9 mouse cellular contexts compared by ENCODE assay signal in the genomic region with DNA sequence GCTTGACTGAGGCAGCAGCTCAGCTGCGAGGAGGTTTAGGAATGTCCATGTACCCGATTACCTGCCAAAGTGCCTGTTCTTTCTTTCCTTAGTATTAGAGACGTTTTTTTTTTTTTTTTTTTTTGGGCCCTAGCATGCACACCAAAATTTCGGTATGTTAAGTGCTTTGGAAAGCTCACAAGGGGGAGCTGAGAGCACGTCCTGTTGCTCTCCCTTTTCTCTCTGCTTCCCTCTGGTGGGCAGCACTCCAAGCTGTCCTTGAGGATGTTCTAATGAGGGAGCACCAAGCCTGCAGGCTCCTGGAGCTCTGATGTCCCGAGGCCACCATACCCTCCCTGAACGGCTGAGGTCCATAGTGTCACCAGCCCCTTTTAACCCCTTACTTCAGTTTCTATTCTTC. TPM values are rescaled to one million over a fixed set of nuclear protein-coding genes. Genes with fewer than 3 reads are reported as not detected.
DNase-seq lines count a peak whose midpoint lies in the region; ATAC-seq and TF ChIP-seq lines count a peak whose summit lies in the region.
"Had no signal": no experiment of that assay in that cellular context is flagged by ENCODE, and none has a peak within 500 bp of the region (broad histone marks: within the 10 kb centered on the region; RNA-seq: fewer than 3 reads in every experiment).

No protein-coding gene starts in this region.

- no peak overlapping the region for H3K4me2 ChIP-seq in midbrain, embryonic 15.5 days
- H3K4me2 ChIP-seq in limb, embryonic 11.5 days (ENCODE audit: low read depth, severe bottlenecking): no peak overlapping the region
- H3K4me2 ChIP-seq: embryonic facial prominence, embryonic 12.5 days had no signal

- no peak overlapping the region for H3K9ac ChIP-seq in midbrain, embryonic 15.5 days
- no peak overlapping the region for H3K9ac ChIP-seq in limb, embryonic 11.5 days (ENCODE audit: low read length)
- H3K9ac ChIP-seq: embryonic facial prominence, embryonic 12.5 days had no signal

- peak; percentile 47 for DNase-seq in midbrain, embryonic 10.5 days (ENCODE audit: low spot score)
- DNase-seq in cerebellum, adult 2 months: peak; percentile 61 to 63
- DNase-seq in gastrocnemius, postnatal 10 days: peak; percentile 84
- DNase-seq in kidney, adult 2 months: peak; percentile 87
- DNase-seq in limb, embryonic 11.5 days (ENCODE audit: low spot score): peak; percentile 67
- peak; percentile 70 for DNase-seq in ovary, postnatal 14 days (ENCODE audit: low spot score)
- DNase-seq in thymus, postnatal 14 days: peak; percentile 82

- H3K9me3 ChIP-seq in midbrain, embryonic 10.5 days (replicated peaks): no peaks in the 10 kb centered on the region
- no peaks in the 10 kb centered on the region for H3K9me3 ChIP-seq in midbrain, embryonic 15.5 days
- H3K9me3 ChIP-seq in limb, embryonic 11.5 days (ENCODE audit: control insufficient read depth, low read length): no peaks in the 10 kb centered on the region
- H3K9me3 ChIP-seq: embryonic facial prominence, embryonic 12.5 days had no signal

- H3K4me1 ChIP-seq in midbrain, embryonic 10.5 days: peaks cover 24% of the 10 kb centered on the region
- H3K4me1 ChIP-seq in midbrain, embryonic 15.5 days: peaks cover 10% of the 10 kb centered on the region
- H3K4me1 ChIP-seq in cerebellum, adult 2 months (ENCODE audit: control insufficient read depth, insufficient read depth, low read length): no peaks in the 10 kb centered on the region
- no peaks in the 10 kb centered on the region for H3K4me1 ChIP-seq in kidney, adult 2 months (ENCODE audit: control insufficient read depth, insufficient read depth, low read length)
- H3K4me1 ChIP-seq in limb, embryonic 11.5 days (ENCODE audit: control insufficient read depth, insufficient read depth, low read length): no peaks in the 10 kb centered on the region

- ATAC-seq in midbrain, embryonic 15.5 days (replicated peaks): no peak
- no peak for ATAC-seq in limb, embryonic 11.5 days (ENCODE audit: insufficient number of reproducible peaks, low FRiP score, low TSS enrichment, low read depth)

- peaks cover 60% of the 10 kb centered on the region for H3K36me3 ChIP-seq in midbrain, embryonic 10.5 days
- H3K36me3 ChIP-seq in midbrain, embryonic 15.5 days (replicated peaks): peaks cover 26% of the 10 kb centered on the region
- no peaks in the 10 kb centered on the region; the same call in none of the 2 replicates for H3K36me3 ChIP-seq in kidney, adult 2 months (ENCODE audit: control insufficient read depth, insufficient read depth, low read length)
- H3K36me3 ChIP-seq in limb, embryonic 11.5 days (ENCODE audit: control insufficient read depth, insufficient read depth, low read length): no peaks in the 10 kb centered on the region

- H3K27ac ChIP-seq in midbrain, embryonic 10.5 days (replicated peaks): 0 out of 2 replicates have a peak overlapping the region, but pooled peaks have one; percentile 28
- no peak overlapping the region for H3K27ac ChIP-seq in midbrain, embryonic 15.5 days
- no peak overlapping the region for H3K27ac ChIP-seq in cerebellum, adult 2 months (ENCODE audit: insufficient read depth, low read length)
- H3K27ac ChIP-seq in kidney, adult 2 months (ENCODE audit: insufficient read depth, low read depth, low read length): no peak overlapping the region
- no peak overlapping the region for H3K27ac ChIP-seq in limb, embryonic 11.5 days (replicated peaks; ENCODE audit: low read depth, low read length)
- H3K27ac ChIP-seq: embryonic facial prominence, embryonic 12.5 days had no signal

- no peaks in the 10 kb centered on the region for H3K27me3 ChIP-seq in midbrain, embryonic 10.5 days (ENCODE audit: low read depth, poor library complexity, severe bottlenecking)
- H3K27me3 ChIP-seq in midbrain, embryonic 15.5 days (replicated peaks): no peaks in the 10 kb centered on the region
- no peaks in the 10 kb centered on the region for H3K27me3 ChIP-seq in cerebellum, adult 2 months (ENCODE audit: control insufficient read depth, insufficient read depth, low read length)
- H3K27me3 ChIP-seq in kidney, adult 2 months (replicated peaks; ENCODE audit: control insufficient read depth, insufficient read depth, low read length): no peaks in the 10 kb centered on the region
- no peaks in the 10 kb centered on the region for H3K27me3 ChIP-seq in limb, embryonic 11.5 days (ENCODE audit: control insufficient read depth, insufficient read depth, low read length)
- H3K27me3 ChIP-seq: embryonic facial prominence, embryonic 12.5 days had no signal

- TF ChIP-seq POLR2A in cerebellum, adult 2 months (IDR thresholded peaks at IDR 0.05; ENCODE audit: borderline replicate concordance, insufficient read depth, low read length): no peak
- TF ChIP-seq POLR2A in kidney, adult 2 months (IDR thresholded peaks at IDR 0.05; ENCODE audit: low read depth, low read length): no peak

- no peak overlapping the region for H3K4me3 ChIP-seq in midbrain, embryonic 10.5 days
- H3K4me3 ChIP-seq in midbrain, embryonic 15.5 days: no peak overlapping the region
- H3K4me3 ChIP-seq in cerebellum, adult 2 months (replicated peaks; ENCODE audit: insufficient read depth, low read depth, low read length): no peak overlapping the region
- H3K4me3 ChIP-seq in kidney, adult 2 months (ENCODE audit: insufficient read depth, low read depth, low read length): no peak overlapping the region
- H3K4me3 ChIP-seq in limb, embryonic 11.5 days (ENCODE audit: low read depth, low read length): no peak overlapping the region
- H3K4me3 ChIP-seq: embryonic facial prominence, embryonic 12.5 days had no signal

- TF ChIP-seq CTCF in cerebellum, adult 2 months (IDR thresholded peaks at IDR 0.05; ENCODE audit: borderline replicate concordance, insufficient read depth, low read depth, low read length): peak; percentile 80
- TF ChIP-seq CTCF in kidney, adult 2 months (conservative IDR thresholded peaks at IDR 0.05; ENCODE audit: insufficient read depth, insufficient read length, low read depth, low read length): peak; percentile 90

- 31% methylated on average over 7 of the region's 7 CpGs for WGBS in midbrain, embryonic 10.5 days
- 21% methylated on average over 7 of the region's 7 CpGs for WGBS in midbrain, embryonic 15.5 days
- WGBS in cerebellum, adult 2 months: 26% methylated on average over 7 of the region's 7 CpGs
- WGBS in kidney, adult 2 months: 21% methylated on average over 7 of the region's 7 CpGs
- 36% methylated on average over 7 of the region's 7 CpGs for WGBS in limb, embryonic 11.5 days

RNA-seq across cellular contexts. Expression of a gene that starts 52.3 kb away (rescaled TPM):
- polyA plus RNA-seq in midbrain, embryonic 10.5 days (2016; fragmentation: Nextera tagmentation; extraction: Ambion mirVana): 8.4 and 9.3 TPM in 2 replicates
- 15.6 and 15.7 TPM in 2 replicates for polyA plus RNA-seq in midbrain, embryonic 15.5 days (2015; fragmentation: Nextera tagmentation; extraction: Ambion mirVana)
- 21.7 and 24.8 TPM in 2 replicates for polyA plus RNA-seq in cerebellum, adult 2 months (2012; rRNA removed)
- 10 to 100 TPM; 16.7 to 25.1 TPM for total RNA-seq in gastrocnemius, postnatal 10 days (2021)
- 13.2 and 13.3 TPM in 2 replicates for polyA plus RNA-seq in kidney, adult 2 months (2012; rRNA removed)
- 14.8 and 18.7 TPM in 2 replicates for polyA plus RNA-seq in limb, embryonic 11.5 days (2014; fragmentation: Nextera tagmentation; extraction: Ambion mirVana)
